Mouse (Mus musculus) CH12.LX (cell line): ENCODE results near the gene Ndufa6.

Experiments used
- CTCF ChIP-seq, 2 experiments: IDR thresholded peaks in 1 of 2; conservative IDR thresholded peaks in 1 of 2; 2 replicates each; pipeline ENCODE4 v1.5.1; 2011 to 2012; ENCODE audit warnings: low read depth in 2 of 2, low read length in 2 of 2, improper control_type of control experiment in 1 of 2, inconsistent platforms in 1 of 2, mild to moderate bottlenecking in 1 of 2, moderate library complexity in 1 of 2
- MEF2A ChIP-seq: IDR thresholded peaks from 2 replicates; pipeline ENCODE4 v1.6.1; 2014; ENCODE audit warnings: low read depth, mild to moderate bottlenecking, inconsistent platforms, low read length, improper control_type of control experiment, borderline replicate concordance
- USF1 ChIP-seq: IDR thresholded peaks from 2 replicates; pipeline ENCODE4 v1.6.1; 2014; ENCODE audit warnings: low read depth, mild to moderate bottlenecking, inconsistent platforms, low read length, improper control_type of control experiment

DNA sequence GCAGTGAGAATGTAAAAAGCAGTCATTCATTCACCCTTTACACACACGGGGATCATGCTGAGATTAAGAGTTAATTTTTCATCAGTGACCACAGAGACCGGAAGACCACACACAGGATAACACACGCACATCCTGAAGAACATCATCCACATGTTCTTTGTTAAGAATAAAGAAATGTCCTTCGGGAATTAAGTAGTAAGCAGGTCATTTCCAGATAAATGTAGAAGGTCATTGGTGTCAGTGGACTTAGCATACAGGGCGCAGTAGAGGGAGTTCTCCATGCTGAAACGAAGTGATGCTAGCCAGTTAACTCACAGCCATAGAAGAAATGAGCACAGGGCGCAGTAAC lies 26.6 kb upstream of the Ndufa6 start:
- TF ChIP-seq CTCF (conservative IDR thresholded peaks at IDR 0.05 in 1 of 2, IDR thresholded peaks at IDR 0.05 in 1 of 2; ENCODE audit: low read depth in 2 of 2, low read length in 2 of 2) = no peak
- no peak for TF ChIP-seq USF1
- TF ChIP-seq MEF2A = no peak
